Mouse (Mus musculus) stomach, embryonic 14.5 days (tissue): ENCODE data around the gene Cd47. TPM values are rescaled to one million over a fixed set of nuclear protein-coding genes. Genes with fewer than 3 reads are reported as not detected.

Experiments
- ATAC-seq: fragments of 200-750 bp; cut with Nextera tagmentation; 2 replicates; pipeline ENCODE4 v1.8.0; 2017; ENCODE audit warnings: low read depth, moderate TSS enrichment; ENCODE audit not compliant: insufficient number of reproducible peaks, insufficient read depth, low FRiP score
- H3K27ac ChIP-seq: fragments of 300-500 bp; sonication (generic); 2 replicates; pipeline ENCODE4 v1.5.1; 2014; ENCODE audit warnings: mild to moderate bottlenecking, low read length, moderate library complexity, mixed read lengths
- H3K27me3 ChIP-seq: fragments of 300-500 bp; sonication (generic); 2 replicates; pipeline ENCODE4 v1.6.1; 2014; ENCODE audit warnings: low read length, control low read depth, mixed read lengths; ENCODE audit not compliant: control insufficient read depth, insufficient read depth
- H3K36me3 ChIP-seq: fragments of 300-500 bp; sonication (generic); 2 replicates; pipeline ENCODE4 v1.6.1; 2014; ENCODE audit warnings: mild to moderate bottlenecking, control low read depth, low read length, moderate library complexity, mixed read lengths; ENCODE audit not compliant: control insufficient read depth, insufficient read depth
- H3K4me1 ChIP-seq: fragments of 300-500 bp; sonication (generic); 2 replicates; pipeline ENCODE4 v1.6.1; 2014; ENCODE audit warnings: low read length, control low read depth, mixed read lengths; ENCODE audit not compliant: control insufficient read depth, insufficient read depth
- H3K4me2 ChIP-seq: fragments of 300-500 bp; sonication (generic); replicated peaks from 2 replicates; pipeline ENCODE4 v1.6.1; 2014; ENCODE audit warnings: low read depth, low read length, control low read depth
- H3K4me3 ChIP-seq: fragments of 300-500 bp; sonication (generic); 2 replicates; pipeline ENCODE4 v1.5.1; 2014; ENCODE audit warnings: low read depth, low read length, control low read depth
- H3K9ac ChIP-seq: fragments of 300-500 bp; sonication (generic); replicated peaks from 2 replicates; pipeline ENCODE4 v1.6.1; 2014; ENCODE audit warnings: low read depth, mild to moderate bottlenecking, control low read depth, low read length, moderate library complexity, mixed read lengths
- H3K9me3 ChIP-seq: fragments of 300-500 bp; sonication (generic); 2 replicates; pipeline ENCODE4 v1.6.1; 2016; ENCODE audit warnings: low read depth, low read length, control low read depth; ENCODE audit not compliant: control insufficient read depth
- WGBS: fragments of 180-500 bp; shearing (Covaris S2); extraction: QIAGEN DNeasy Blood & Tissue Kit; methylation state at CpG from one replicate; pipeline ENCODE4 v1.1.7; 2014; 5-methylcytosine and 5-hydroxymethylcytosine counted together
- polyA plus RNA-seq: library from polyadenylated mRNA; unstranded; fragments of >200 nt; fragmentation: Nextera tagmentation; extraction: Ambion mirVana; gene quantifications from 2 replicates; pipeline ENCODE4 v1.2.1, GENCODE M21; 2014

Gene Cd47
- polyA plus RNA-seq, 1 experiment from 2014 or later, result 66.8 TPM

DNA sequence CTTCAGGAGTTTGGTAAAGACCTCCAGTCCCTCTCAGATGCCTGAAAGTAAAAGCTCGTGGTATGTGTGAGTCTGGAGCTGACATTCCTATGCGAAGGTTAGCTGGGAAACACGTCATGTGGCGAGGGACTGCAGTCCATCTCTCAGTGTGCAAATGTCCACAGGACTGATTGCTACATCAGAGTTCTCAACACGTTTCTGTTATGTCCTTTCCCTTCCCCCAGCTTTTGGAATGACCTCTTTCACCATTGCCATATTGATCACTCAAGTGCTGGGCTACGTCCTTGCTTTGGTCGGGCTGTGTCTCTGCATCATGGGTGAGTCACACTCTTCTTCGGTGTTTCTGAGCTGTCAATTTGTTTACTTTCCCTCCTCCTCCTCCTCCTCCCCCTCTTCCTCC, 95.8 kb downstream of the Cd47 start:
- no peaks in the 10 kb centered on the region for H3K4me1 ChIP-seq
- no peaks in the 10 kb centered on the region for H3K27me3 ChIP-seq
- H3K36me3 ChIP-seq, result peaks cover 3% of the 10 kb centered on the region; the same call in 1 of the 2 replicates
- no peak overlapping the region for H3K27ac ChIP-seq
- WGBS, result 61% methylated on average over 8 of the region's 8 CpGs
- no peak overlapping the region for H3K9ac ChIP-seq
- H3K9me3 ChIP-seq, result no peaks in the 10 kb centered on the region
- no peak overlapping the region for H3K4me3 ChIP-seq
- no peak overlapping the region for H3K4me2 ChIP-seq
- ATAC-seq, result no peak

DNA sequence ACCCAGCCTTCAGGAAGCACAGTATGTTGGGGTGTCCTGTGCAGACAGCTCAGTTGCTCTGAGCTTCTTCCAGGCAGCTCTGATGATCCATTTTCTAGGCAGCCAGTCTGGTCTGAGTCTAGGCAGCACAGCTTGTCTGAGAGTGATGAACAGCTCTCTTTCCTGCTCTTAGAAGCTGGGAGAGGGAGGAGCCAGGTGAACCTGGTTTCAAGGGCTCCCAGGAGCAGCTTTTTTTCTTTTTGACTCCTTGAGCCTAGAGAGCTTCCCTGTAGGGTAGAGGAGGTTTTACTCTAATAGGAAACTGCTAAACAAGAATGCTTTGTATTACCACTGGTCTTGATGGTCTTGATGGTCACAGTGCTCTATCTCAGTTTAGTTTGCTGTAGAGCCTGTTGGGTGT, 101.1 kb downstream of the Cd47 start:
- no peak for ATAC-seq
- H3K9ac ChIP-seq, result no peak overlapping the region
- H3K9me3 ChIP-seq, result no peaks in the 10 kb centered on the region
- H3K4me2 ChIP-seq, result no peak overlapping the region
- H3K36me3 ChIP-seq, result peaks cover 3% of the 10 kb centered on the region; the same call in 1 of the 2 replicates
- no peaks in the 10 kb centered on the region for H3K27me3 ChIP-seq
- H3K27ac ChIP-seq, result no peak overlapping the region
- H3K4me3 ChIP-seq, result no peak overlapping the region
- H3K4me1 ChIP-seq, result 0 out of 2 replicates have a peak, but pooled peaks cover 3% of the 10 kb centered on the region

DNA sequence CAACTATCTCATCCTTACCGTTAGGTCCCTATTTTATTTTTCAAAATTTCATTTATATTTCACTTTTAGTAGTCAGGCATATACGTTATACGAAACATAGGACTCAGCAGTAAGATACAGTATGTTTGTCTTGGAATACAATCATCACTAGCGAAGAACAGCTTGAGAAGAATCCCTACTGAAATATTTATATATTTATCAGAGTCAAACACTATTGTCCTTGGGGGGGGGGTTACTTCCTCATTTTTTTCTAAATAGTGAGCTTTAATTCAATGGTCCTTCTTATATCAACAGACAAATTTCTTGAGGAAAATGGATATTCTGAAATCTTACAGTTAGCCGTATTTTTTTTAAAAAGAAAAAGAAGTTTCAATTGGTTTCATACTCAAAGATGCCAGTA, 101.8 kb downstream of the Cd47 start:
- Histone ChIP-seq H3K27ac (no peak overlapping the region), H3K36me3 (peaks cover 3% of the 10 kb centered on the region; the same call in 1 of the 2 replicates), H3K27me3 (no peaks in the 10 kb centered on the region), H3K4me3 (no peak overlapping the region), H3K9me3 (no peaks in the 10 kb centered on the region), H3K4me1 (0 out of 2 replicates have a peak, but pooled peaks cover 3% of the 10 kb centered on the region), H3K4me2 (no peak overlapping the region), H3K9ac (no peak overlapping the region)
- 93% methylated on average over 5 of the region's 5 CpGs for WGBS
- no peak for ATAC-seq

DNA sequence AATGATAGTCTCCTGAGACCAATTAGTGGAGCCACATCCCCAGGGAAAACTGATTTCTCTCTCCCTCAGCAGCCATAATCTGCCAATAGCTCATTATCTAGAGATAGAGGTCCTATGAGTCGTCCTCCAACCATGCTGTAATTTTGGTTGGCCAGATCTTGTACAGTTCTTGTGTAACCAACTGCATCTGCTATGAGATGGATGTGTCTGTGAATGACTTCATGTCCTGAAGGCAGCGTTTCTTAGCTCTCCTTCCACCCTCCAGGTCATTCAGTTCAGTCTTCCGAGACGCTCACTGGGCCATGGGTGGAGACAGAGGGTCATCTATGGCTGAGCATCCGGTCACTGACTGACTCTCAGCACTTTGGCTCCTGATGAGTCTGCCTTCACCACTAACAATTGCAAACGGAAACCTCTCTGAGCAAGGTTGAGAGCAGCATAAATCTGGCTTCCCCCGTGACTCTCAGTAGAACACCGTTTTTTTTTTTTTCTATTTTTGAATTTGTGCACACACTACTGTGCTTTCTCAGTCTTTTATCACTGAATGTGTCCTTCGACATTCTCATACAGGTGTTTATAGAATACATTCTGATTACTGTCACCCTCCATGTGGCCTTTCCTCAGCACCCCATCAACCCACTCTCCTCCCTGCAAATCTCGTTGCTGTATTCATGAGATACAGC, 104.1 kb downstream of the Cd47 start:
- ATAC-seq, result no peak
- 0 out of 2 replicates have a peak, but pooled peaks cover 3% of the 10 kb centered on the region for H3K4me1 ChIP-seq
- H3K9me3 ChIP-seq, result no peaks in the 10 kb centered on the region
- H3K4me3 ChIP-seq, result no peak overlapping the region
- H3K36me3 ChIP-seq, result peaks cover under 1% of the 10 kb centered on the region; the same call in 1 of the 2 replicates
- no peak overlapping the region for H3K4me2 ChIP-seq
- 0 out of 2 replicates have a peak overlapping the region, but pooled peaks have one; percentile 15 for H3K27ac ChIP-seq
- no peaks in the 10 kb centered on the region for H3K27me3 ChIP-seq
- H3K9ac ChIP-seq, result no peak overlapping the region
- 86% methylated on average over 10 of the region's 10 CpGs for WGBS

DNA sequence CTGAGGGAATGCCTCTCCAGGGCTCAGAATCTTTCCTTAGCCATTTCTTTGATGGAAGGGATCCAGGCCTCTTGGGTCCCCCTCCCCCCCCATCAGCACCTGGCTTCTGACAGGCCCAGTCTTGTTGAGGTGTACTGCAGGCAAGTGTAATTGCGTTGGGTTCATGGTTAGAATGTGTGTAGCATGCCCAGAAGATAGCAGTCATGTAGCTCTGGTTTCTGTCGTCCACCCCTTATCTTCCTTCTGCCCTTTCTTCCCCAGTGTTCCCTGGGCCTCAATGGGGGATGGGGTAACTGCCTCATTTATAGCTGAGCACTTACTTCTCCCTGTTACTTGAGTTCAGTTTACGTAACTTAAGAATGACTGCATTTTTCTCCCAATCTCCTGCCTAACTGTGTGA, 104.7 kb downstream of the Cd47 start:
- H3K4me3 ChIP-seq, result no peak overlapping the region
- WGBS, result 68% methylated on average over 3 of the region's 3 CpGs
- ATAC-seq, result 0 out of 2 replicates have a peak, but pooled peaks have one; percentile 11
- H3K27me3 ChIP-seq, result no peaks in the 10 kb centered on the region
- H3K9me3 ChIP-seq, result no peaks in the 10 kb centered on the region
- 0 out of 2 replicates have a peak, but pooled peaks cover 3% of the 10 kb centered on the region for H3K4me1 ChIP-seq
- H3K9ac ChIP-seq, result no peak overlapping the region
- no peak overlapping the region for H3K4me2 ChIP-seq
- H3K36me3 ChIP-seq, result no peaks in the 10 kb centered on the region
- H3K27ac ChIP-seq, result peak overlapping the region; percentile 74; the same call in 1 of the 2 replicates

DNA sequence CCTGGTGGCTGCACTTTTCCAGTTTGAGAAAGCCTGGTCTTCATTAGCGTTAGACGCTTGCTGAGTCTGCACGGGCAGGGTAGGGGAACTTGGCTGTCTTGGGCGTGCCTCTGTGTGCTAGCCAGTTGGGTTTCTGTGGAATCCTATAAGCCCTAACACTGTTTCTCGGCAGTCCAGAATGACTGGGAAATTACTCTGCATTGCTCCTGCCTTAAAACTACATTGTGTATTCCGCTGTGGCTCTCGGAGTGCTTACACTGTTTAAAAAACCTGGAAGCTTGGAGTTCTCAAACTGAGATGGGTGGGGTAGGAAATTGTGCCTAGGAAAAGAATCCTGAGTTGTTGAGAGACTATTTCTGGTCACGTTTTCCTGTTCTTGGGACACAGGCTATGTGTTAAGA, 105.3 kb downstream of the Cd47 start:
- Histone ChIP-seq H3K4me1 (0 out of 2 replicates have a peak, but pooled peaks cover 3% of the 10 kb centered on the region), H3K4me3 (no peak overlapping the region), H3K36me3 (no peaks in the 10 kb centered on the region), H3K27ac (peak overlapping the region; percentile 74; the same call in 1 of the 2 replicates), H3K9me3 (no peaks in the 10 kb centered on the region), H3K4me2 (no peak overlapping the region), H3K9ac (no peak overlapping the region), H3K27me3 (no peaks in the 10 kb centered on the region)
- ATAC-seq, result no peak
- WGBS, result 62% methylated on average over 8 of the region's 8 CpGs

DNA sequence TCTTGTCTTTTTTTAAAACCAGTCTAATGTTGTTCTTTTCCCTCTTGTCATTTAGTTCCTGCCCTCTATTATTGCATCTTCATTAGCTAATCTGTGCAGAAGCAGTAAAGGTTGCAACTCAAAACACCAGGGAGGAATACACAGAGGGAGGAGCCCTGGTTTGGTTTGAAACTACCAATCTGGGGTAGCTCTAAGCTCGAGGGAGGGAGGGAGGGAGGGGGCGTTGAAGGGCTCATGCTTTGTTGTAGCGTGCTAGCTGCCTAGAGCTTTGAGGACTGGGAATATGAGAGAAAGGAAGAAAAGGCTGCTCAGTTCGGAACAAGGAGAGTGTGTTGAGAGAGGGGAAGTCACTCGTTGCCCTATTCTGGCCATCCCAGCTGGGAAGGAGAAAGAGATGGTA, 105.7 kb downstream of the Cd47 start:
- no peak overlapping the region for H3K4me2 ChIP-seq

DNA sequence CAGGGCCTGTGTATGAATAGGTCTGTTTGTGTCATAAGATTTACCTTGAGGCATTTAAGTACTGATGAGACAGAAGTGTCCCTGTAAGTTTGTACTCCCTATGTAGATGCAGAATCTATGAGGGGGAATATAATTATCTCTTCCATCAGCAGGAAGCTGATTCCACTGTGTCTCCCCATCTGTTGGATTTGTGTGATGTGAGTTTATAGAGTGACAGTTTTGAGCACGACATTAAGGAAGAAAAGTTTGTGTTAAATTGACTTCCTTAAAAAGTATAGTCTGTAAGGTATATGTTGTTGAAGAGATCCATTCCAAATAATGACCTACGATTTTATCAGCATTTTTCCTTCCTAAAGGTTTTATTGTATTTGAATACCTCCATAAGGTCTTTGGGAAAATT, 106.6 kb downstream of the Cd47 start:
- no peak overlapping the region for H3K27ac ChIP-seq
- H3K36me3 ChIP-seq, result no peaks in the 10 kb centered on the region
- H3K4me2 ChIP-seq, result no peak overlapping the region
- H3K4me1 ChIP-seq, result 0 out of 2 replicates have a peak, but pooled peaks cover 3% of the 10 kb centered on the region
- no peaks in the 10 kb centered on the region for H3K9me3 ChIP-seq
- no peaks in the 10 kb centered on the region for H3K27me3 ChIP-seq
- H3K4me3 ChIP-seq, result no peak overlapping the region
- no peak for ATAC-seq
- no peak overlapping the region for H3K9ac ChIP-seq
- 81% methylated on average over 2 of the region's 2 CpGs for WGBS

More for the DNA sequence above, 105.7 kb downstream of the Cd47 start:
- no peaks in the 10 kb centered on the region for H3K36me3 ChIP-seq
- H3K4me3 ChIP-seq, result no peak overlapping the region
- 50% methylated on average over 5 of the region's 5 CpGs for WGBS
- peak overlapping the region; percentile 74; the same call in 1 of the 2 replicates for H3K27ac ChIP-seq
- H3K4me1 ChIP-seq, result 0 out of 2 replicates have a peak, but pooled peaks cover 3% of the 10 kb centered on the region
- H3K9me3 ChIP-seq, result no peaks in the 10 kb centered on the region
- H3K9ac ChIP-seq, result no peak overlapping the region
- no peak for ATAC-seq
- no peaks in the 10 kb centered on the region for H3K27me3 ChIP-seq
